Mouse (Mus musculus) CH12.LX (cell line): ENCODE results near the gene Cfdp1.

Source experiments
- CTCF ChIP-seq, 2 experiments: IDR thresholded peaks in 1 of 2; conservative IDR thresholded peaks in 1 of 2; 2 replicates each; pipeline ENCODE4 v1.5.1; 2011 to 2012; ENCODE audit warnings: low read depth in 2 of 2, low read length in 2 of 2, improper control_type of control experiment in 1 of 2, inconsistent platforms in 1 of 2, mild to moderate bottlenecking in 1 of 2, moderate library complexity in 1 of 2
- EP300 ChIP-seq: IDR thresholded peaks from 2 replicates; pipeline ENCODE4 v1.6.1; 2011; ENCODE audit warnings: low read length, improper control_type of control experiment
- HCFC1 ChIP-seq: IDR thresholded peaks from 2 replicates; pipeline ENCODE4 v1.6.1; 2012; ENCODE audit warnings: low read depth, mild to moderate bottlenecking, inconsistent platforms, low read length, improper control_type of control experiment
- JUND ChIP-seq: conservative IDR thresholded peaks from 2 replicates; pipeline ENCODE4 v1.6.1; 2011; ENCODE audit warnings: low read depth, low read length, improper control_type of control experiment
- MAX ChIP-seq: IDR thresholded peaks from 2 replicates; pipeline ENCODE4 v1.6.1; 2011; ENCODE audit warnings: low read length, improper control_type of control experiment
- MYC ChIP-seq: IDR thresholded peaks from 2 replicates; pipeline ENCODE4 v1.6.1; 2011; ENCODE audit warnings: low read depth, mild to moderate bottlenecking, improper control_type of control experiment, low read length
- NELFE ChIP-seq: IDR thresholded peaks from 2 replicates; pipeline ENCODE4 v1.6.1; 2011; ENCODE audit warnings: low read depth, low read length, improper control_type of control experiment
- USF1 ChIP-seq: IDR thresholded peaks from 2 replicates; pipeline ENCODE4 v1.6.1; 2014; ENCODE audit warnings: low read depth, mild to moderate bottlenecking, inconsistent platforms, low read length, improper control_type of control experiment
- USF2 ChIP-seq: conservative IDR thresholded peaks from 2 replicates; pipeline ENCODE4 v1.6.1; 2011; ENCODE audit warnings: low read depth, low read length, improper control_type of control experiment
- ZNF384 ChIP-seq: IDR thresholded peaks from 2 replicates; pipeline ENCODE4 v1.6.1; 2012; ENCODE audit warnings: low read depth, low read length, improper control_type of control experiment, inconsistent platforms

DNA sequence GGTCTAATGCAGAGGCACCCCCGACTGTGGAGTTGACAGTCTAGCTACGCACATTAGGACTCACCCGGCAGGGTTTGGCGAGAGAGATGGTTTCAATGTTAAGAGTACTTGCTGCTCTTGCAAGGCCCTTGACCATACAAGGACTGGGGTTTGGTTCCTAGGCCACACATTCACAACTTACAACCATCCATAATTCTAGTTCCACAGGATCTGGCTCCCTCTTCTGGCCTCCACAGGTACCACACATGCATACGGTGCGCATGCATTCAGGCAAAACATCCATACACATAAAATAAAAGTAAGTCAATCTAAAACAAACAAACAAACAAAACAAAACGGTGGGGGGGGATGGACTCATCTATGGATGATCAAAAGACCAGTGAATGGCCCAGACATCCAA is 40.9 kb upstream of the Cfdp1 start:
- TF ChIP-seq HCFC1 (no peak), USF2 (no peak), USF1 (no peak), NELFE (no peak), CTCF (conservative IDR thresholded peaks at IDR 0.05 in 1 of 2, IDR thresholded peaks at IDR 0.05 in 1 of 2; ENCODE audit: low read depth in 2 of 2, low read length in 2 of 2) (peak; percentile 24 to 44; a peak in 2 of 4 replicates), EP300 (no peak), MYC (no peak), MAX (no peak), JUND (no peak), ZNF384 (no peak)
